Mouse (Mus musculus) MEL (cell line): ENCODE measurements around the gene Rps6ka1. TPM values are rescaled to one million over a fixed set of nuclear protein-coding genes. Genes with fewer than 3 reads are reported as not detected.

ENCODE experiments used
- DNase-seq: peaks from one replicate; pipeline ENCODE4 v3.0.0; 2011; ENCODE audit warnings: low read depth, low spot score
- H3K27ac ChIP-seq: 2 replicates; pipeline ENCODE4 v1.5.1; 2012; ENCODE audit warnings: low read depth, mild to moderate bottlenecking, control low read depth, low read length, moderate library complexity; ENCODE audit not compliant: control insufficient read depth
- H3K27me3 ChIP-seq, 2 experiments: fragments of 150-350 bp in 1 of 2; sonication (generic) in 1 of 2; 2 replicates each; pipeline ENCODE4 v1.6.1; 2012; ENCODE audit warnings: low read length in 2 of 2, mild to moderate bottlenecking in 2 of 2, improper control_type of control experiment in 1 of 2, moderate library complexity in 1 of 2; ENCODE audit not compliant: insufficient read depth in 2 of 2, control insufficient read depth in 1 of 2
- H3K36me3 ChIP-seq, 2 experiments: 2 replicates each; pipeline ENCODE4 v1.6.1; 2012 to 2014; ENCODE audit warnings: low read length in 2 of 2, improper control_type of control experiment in 1 of 2, inconsistent platforms in 1 of 2, mild to moderate bottlenecking in 1 of 2; ENCODE audit not compliant: insufficient read depth in 2 of 2, control insufficient read depth in 1 of 2
- H3K4me1 ChIP-seq, 2 experiments: fragments of 150-350 bp in 1 of 2; sonication (generic) in 1 of 2; 2 replicates each; pipeline ENCODE4 v1.6.1; 2012; ENCODE audit warnings: low read length in 2 of 2, improper control_type of control experiment in 1 of 2, mild to moderate bottlenecking in 1 of 2; ENCODE audit not compliant: insufficient read depth in 2 of 2, control insufficient read depth in 1 of 2
- H3K4me3 ChIP-seq, 2 experiments: fragments of 150-350 bp in 1 of 2; sonication (generic) in 1 of 2; 2 replicates each; pipeline ENCODE4 v1.5.1; 2012; ENCODE audit warnings: low read depth in 2 of 2, low read length in 2 of 2, mild to moderate bottlenecking in 2 of 2, moderate library complexity in 2 of 2, control low read depth in 1 of 2, improper control_type of control experiment in 1 of 2; ENCODE audit not compliant: control insufficient read depth in 1 of 2, insufficient read depth in 1 of 2
- H3K79me2 ChIP-seq: 2 replicates; pipeline ENCODE4 v1.6.1; 2012; ENCODE audit warnings: mild to moderate bottlenecking, low read length, moderate library complexity; ENCODE audit not compliant: control insufficient read depth, poor library complexity, insufficient read depth
- H3K9ac ChIP-seq: 2 replicates; pipeline ENCODE4 v1.6.1; 2012; ENCODE audit warnings: low read depth, mild to moderate bottlenecking, control low read depth, low read length, moderate library complexity; ENCODE audit not compliant: control insufficient read depth, poor library complexity, severe bottlenecking
- H3K9me3 ChIP-seq: fragments of 150-350 bp; sonication (generic); replicated peaks from 2 replicates; pipeline ENCODE4 v1.6.1; 2012; ENCODE audit warnings: mild to moderate bottlenecking, low read length, improper control_type of control experiment, moderate library complexity; ENCODE audit not compliant: insufficient read depth
- CHD2 ChIP-seq: IDR thresholded peaks from 2 replicates; pipeline ENCODE4 v1.6.1; 2011; ENCODE audit warnings: low read length, improper control_type of control experiment
- EP300 ChIP-seq, 2 experiments: IDR thresholded peaks; 2 replicates each; pipeline ENCODE4 v1.6.1; 2011; ENCODE audit warnings: improper control_type of control experiment in 2 of 2, low read length in 2 of 2, low read depth in 1 of 2, mild to moderate bottlenecking in 1 of 2
- GABPA ChIP-seq: IDR thresholded peaks from 2 replicates; pipeline ENCODE4 v1.6.1; 2012; ENCODE audit warnings: low read depth, mild to moderate bottlenecking, inconsistent platforms, low read length, improper control_type of control experiment, moderate library complexity
- HCFC1 ChIP-seq: IDR thresholded peaks from 2 replicates; pipeline ENCODE4 v1.6.1; 2012; ENCODE audit warnings: low read depth, mild to moderate bottlenecking, inconsistent platforms, low read length, improper control_type of control experiment, moderate library complexity
- JUND ChIP-seq: IDR thresholded peaks from 2 replicates; pipeline ENCODE4 v1.6.1; 2011; ENCODE audit warnings: low read depth, mild to moderate bottlenecking, improper control_type of control experiment, low read length
- MAFK ChIP-seq: IDR thresholded peaks from 2 replicates; pipeline ENCODE4 v1.6.1; 2011; ENCODE audit warnings: low read depth, mild to moderate bottlenecking, low read length, improper control_type of control experiment, borderline replicate concordance
- MAX ChIP-seq: IDR thresholded peaks from 2 replicates; pipeline ENCODE4 v1.6.1; 2011; ENCODE audit warnings: low read length, improper control_type of control experiment
- MAZ ChIP-seq: IDR thresholded peaks from 2 replicates; pipeline ENCODE4 v1.6.1; 2012; ENCODE audit warnings: low read depth, mild to moderate bottlenecking, inconsistent platforms, low read length, improper control_type of control experiment
- MEF2A ChIP-seq: IDR thresholded peaks from 2 replicates; pipeline ENCODE4 v1.6.1; 2014; ENCODE audit warnings: low read depth, mild to moderate bottlenecking, inconsistent platforms, low read length, improper control_type of control experiment; ENCODE audit not compliant: poor library complexity, insufficient replicate concordance, severe bottlenecking; ENCODE audit errors: extremely low read depth
- MXI1 ChIP-seq: IDR thresholded peaks from 2 replicates; pipeline ENCODE4 v1.6.1; 2011; ENCODE audit warnings: mild to moderate bottlenecking, low read depth, low read length, improper control_type of control experiment
- MYB ChIP-seq: IDR thresholded peaks from 2 replicates; pipeline ENCODE4 v1.6.1; 2011; ENCODE audit warnings: mild to moderate bottlenecking, low read depth, low read length, improper control_type of control experiment
- NRF1 ChIP-seq: IDR thresholded peaks from 2 replicates; pipeline ENCODE4 v1.6.1; 2014; ENCODE audit warnings: low read depth, mild to moderate bottlenecking, inconsistent platforms, low read length, improper control_type of control experiment, moderate library complexity; ENCODE audit not compliant: poor library complexity, insufficient read depth, severe bottlenecking
- RAD21 ChIP-seq: IDR thresholded peaks from 2 replicates; pipeline ENCODE4 v1.6.1; 2011; ENCODE audit warnings: mild to moderate bottlenecking, low read depth, low read length, improper control_type of control experiment
- SIN3A ChIP-seq: IDR thresholded peaks from 2 replicates; pipeline ENCODE4 v1.6.1; 2012; ENCODE audit warnings: low read length, improper control_type of control experiment, inconsistent platforms
- SMC3 ChIP-seq: IDR thresholded peaks from 2 replicates; pipeline ENCODE4 v1.6.1; 2011; ENCODE audit warnings: low read depth, low read length, improper control_type of control experiment
- USF1 ChIP-seq: IDR thresholded peaks from 2 replicates; pipeline ENCODE4 v1.6.1; 2014; ENCODE audit warnings: low read depth, mild to moderate bottlenecking, inconsistent platforms, low read length, improper control_type of control experiment, moderate library complexity
- ZC3H11A ChIP-seq: IDR thresholded peaks from 2 replicates; pipeline ENCODE4 v1.6.1; 2012; ENCODE audit warnings: low read depth, mild to moderate bottlenecking, inconsistent platforms, low read length, improper control_type of control experiment
- ZKSCAN1 ChIP-seq: IDR thresholded peaks from 2 replicates; pipeline ENCODE4 v1.6.1; 2012; ENCODE audit warnings: low read depth, mild to moderate bottlenecking, inconsistent platforms, low read length, improper control_type of control experiment, moderate library complexity
- ZMIZ1 ChIP-seq: IDR thresholded peaks from 2 replicates; pipeline ENCODE4 v1.6.1; 2012; ENCODE audit warnings: low read depth, mild to moderate bottlenecking, inconsistent platforms, low read length, improper control_type of control experiment, moderate library complexity
- ZNF384 ChIP-seq: IDR thresholded peaks from 2 replicates; pipeline ENCODE4 v1.6.1; 2012; ENCODE audit warnings: low read depth, mild to moderate bottlenecking, inconsistent platforms, low read length, improper control_type of control experiment
- polyA plus RNA-seq, 2 experiments: library from polyadenylated mRNA; stranded (reverse) in 1 of 2; unstranded in 1 of 2; fragments of >175 nt in 1 of 2; fragments of >200 nt in 1 of 2; gene quantifications; 2 replicates each; pipeline versions ENCODE4 v1.2.1 to v1.2.4; 2012; ENCODE audit warnings: low replicate concordance in 2 of 2, low read depth in 1 of 2; ENCODE audit not compliant: insufficient read length in 2 of 2, insufficient read depth in 1 of 2, missing spikeins in 1 of 2
- total RNA-seq: library from RNA; depleted of rRNA; stranded (reverse); fragments of 300-350 nt; gene quantifications from 2 replicates; pipeline ENCODE4 v1.2.3, GENCODE M21; 2012

Rps6ka1 gene
- total and polyA plus RNA-seq, 3 experiments, result 45.3 to 68.9 TPM; not detected in 1

DNA sequence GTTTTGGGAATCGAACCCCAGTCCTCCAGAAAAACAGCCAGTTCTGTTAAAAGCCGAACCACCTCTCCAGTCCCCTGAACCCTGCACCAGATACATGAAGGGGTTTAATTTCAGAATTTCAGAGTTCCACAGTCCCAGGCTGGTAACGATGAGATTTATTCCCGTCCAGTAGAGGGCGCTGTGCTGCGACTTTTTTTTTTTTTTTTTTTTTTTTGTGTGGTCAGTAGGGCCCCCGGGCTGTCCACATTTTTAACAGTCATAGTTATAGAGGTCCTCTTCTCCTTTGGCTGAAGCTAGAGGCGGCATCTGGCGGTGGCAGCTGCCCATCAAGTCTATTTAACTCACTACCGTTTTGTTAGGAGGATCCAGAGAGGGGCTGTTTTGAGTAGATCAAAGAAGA is 43.8 kb upstream of the Rps6ka1 start (continued):
- TF ChIP-seq GABPA (no peak), MAZ (no peak), ZKSCAN1 (no peak; the same call in 1 of the 2 replicates), ZNF384 (peak; percentile 94), HCFC1 (no peak), RAD21 (peak; percentile 14), ZMIZ1 (no peak), CHD2 (no peak), MAFK (no peak), SMC3 (peak; percentile 30; the same call in 1 of the 2 replicates), MXI1 (no peak), EP300 (IDR thresholded peaks at IDR 0.05; ENCODE audit: low read depth in 1 of 2, low read length in 2 of 2) (no peak), USF1 (no peak)

DNA sequence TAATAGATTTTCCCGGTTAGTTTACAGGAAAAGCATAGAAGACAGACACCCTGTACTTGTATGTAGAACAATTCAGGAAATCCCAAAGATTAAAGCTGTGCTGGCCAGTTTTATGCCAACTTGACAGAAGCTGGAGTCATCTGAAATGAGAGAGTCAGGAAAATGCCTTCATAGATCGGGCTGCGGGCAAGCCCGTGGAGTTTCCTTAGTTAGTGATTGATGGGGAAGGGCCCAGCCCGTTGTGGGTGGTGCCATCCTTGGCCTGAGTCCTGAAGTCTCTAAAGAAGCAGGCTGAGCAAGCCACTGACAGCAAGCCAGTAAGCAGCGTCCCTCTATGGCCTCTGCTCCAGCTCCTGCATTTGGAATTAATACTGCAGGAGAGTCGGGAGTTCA is 41.7 kb upstream of the Rps6ka1 start:
- no peak for TF ChIP-seq NRF1
- TF ChIP-seq CHD2, result no peak
- no peak for TF ChIP-seq ZC3H11A
- no peak for TF ChIP-seq ZKSCAN1
- TF ChIP-seq MYB, result no peak
- no peak for TF ChIP-seq JUND
- H3K27me3 ChIP-seq, result no peaks in the 10 kb centered on the region
- peaks cover 0 to 3% of the 10 kb centered on the region in 2 experiments; a peak in 1 of 4 replicates for H3K36me3 ChIP-seq
- H3K9ac ChIP-seq, result no peak overlapping the region
- DNase-seq, result no peak
- no peak overlapping the region for H3K27ac ChIP-seq
- H3K9me3 ChIP-seq, result no peaks in the 10 kb centered on the region
- H3K4me3 ChIP-seq, result no peak overlapping the region
- no peaks in the 10 kb centered on the region for H3K79me2 ChIP-seq
- H3K4me1 ChIP-seq, result no peaks in the 10 kb centered on the region; a peak in 2 of 4 replicates

DNA sequence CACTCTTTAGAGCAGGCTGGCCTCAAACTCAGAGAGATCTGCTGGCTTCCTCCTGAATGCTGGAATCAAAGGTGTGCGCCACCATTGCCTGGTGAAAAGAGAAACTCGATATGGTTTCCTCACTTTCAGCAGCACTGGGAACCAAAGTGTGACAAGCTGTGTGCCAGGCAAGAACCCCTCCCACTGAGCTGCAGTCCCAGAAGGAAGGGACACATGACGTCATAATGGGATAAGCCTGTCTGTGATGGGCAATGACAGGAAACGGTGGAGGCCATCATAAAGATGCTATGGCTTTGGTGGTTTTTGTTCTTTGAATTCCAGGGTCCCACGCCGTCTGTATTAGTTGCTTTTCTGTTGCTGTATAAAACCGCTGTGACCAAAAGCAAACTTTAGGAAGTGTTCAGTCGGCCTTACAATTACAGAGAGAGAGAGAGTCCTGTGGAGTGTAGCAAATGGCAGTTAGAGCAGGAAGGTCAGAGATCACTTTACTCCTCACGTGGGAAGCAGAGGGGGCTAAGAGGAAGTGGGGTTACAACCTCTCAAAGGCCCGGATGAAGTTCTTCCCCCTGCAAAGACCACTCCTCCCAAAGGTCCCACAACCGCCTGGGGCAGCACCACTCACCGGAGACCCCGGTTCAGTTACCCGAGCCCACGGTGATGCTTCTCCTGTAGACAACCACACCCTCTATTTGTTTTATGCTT is 41.1 kb upstream of the Rps6ka1 start:
- 0 out of 4 replicates have a peak, but pooled peaks cover 0 to 2% of the 10 kb centered on the region in 2 experiments for H3K27me3 ChIP-seq
- no peaks in the 10 kb centered on the region; a peak in 2 of 4 replicates for H3K4me1 ChIP-seq
- TF ChIP-seq SMC3 (no peak), MAX (no peak), ZNF384 (no peak), ZKSCAN1 (no peak), MEF2A (no peak), SIN3A (no peak)
- DNase-seq, result no peak
- no peak overlapping the region for H3K27ac ChIP-seq
- H3K9me3 ChIP-seq, result no peaks in the 10 kb centered on the region
- no peaks in the 10 kb centered on the region for H3K79me2 ChIP-seq
- H3K9ac ChIP-seq, result no peak overlapping the region
- no peak overlapping the region for H3K4me3 ChIP-seq
- H3K36me3 ChIP-seq, result peaks cover 0 to 3% of the 10 kb centered on the region in 2 experiments; a peak in 1 of 4 replicates
